Mouse (Mus musculus): ENCODE data around the gene Mthfd1l. TPM values are rescaled to one million over a fixed set of nuclear protein-coding genes. Genes with fewer than 3 reads are reported as not detected.

Gene Mthfd1l
- polyA plus RNA-seq, 1 experiment from 2014 or later, result 14.2 TPM

GRCm38 (mm10) chr10:4125232-4125631 lies 152.3 kb downstream of the Mthfd1l start:
- Histone ChIP-seq H3K4me2 (ENCODE audit: low read depth, low read length) (no peak overlapping the region), H3K36me3 (ENCODE audit: control insufficient read depth, insufficient read depth, low read length) (no peaks in the 10 kb centered on the region), H3K4me1 (replicated peaks; ENCODE audit: control insufficient read depth, insufficient read depth, low read length) (peaks cover 27% of the 10 kb centered on the region), H3K9me3 (ENCODE audit: control insufficient read depth, low read length) (no peaks in the 10 kb centered on the region), H3K27ac (ENCODE audit: low read length) (peak overlapping the region; percentile 67; the same call in 1 of the 2 replicates), H3K9ac (ENCODE audit: low read length) (no peak overlapping the region), H3K27me3 (ENCODE audit: control insufficient read depth, insufficient read depth, low read depth, low read length) (no peaks in the 10 kb centered on the region), H3K4me3 (ENCODE audit: low read length) (no peak overlapping the region)
- no peak for ATAC-seq (ENCODE audit: low read depth)
- 70% methylated on average over 7 of the region's 7 CpGs for WGBS

- Histone ChIP-seq H3K9me3 (ENCODE audit: control insufficient read depth, low read length) (no peaks in the 10 kb centered on the region), H3K4me3 (ENCODE audit: low read length) (no peak overlapping the region), H3K27ac (ENCODE audit: low read length) (peak overlapping the region; percentile 67), H3K9ac (ENCODE audit: low read length) (no peak overlapping the region), H3K27me3 (ENCODE audit: control insufficient read depth, insufficient read depth, low read depth, low read length) (no peaks in the 10 kb centered on the region), H3K4me2 (ENCODE audit: low read depth, low read length) (no peak overlapping the region), H3K36me3 (ENCODE audit: control insufficient read depth, insufficient read depth, low read length) (no peaks in the 10 kb centered on the region), H3K4me1 (replicated peaks; ENCODE audit: control insufficient read depth, insufficient read depth, low read length) (peaks cover 21% of the 10 kb centered on the region)
- ATAC-seq (ENCODE audit: low read depth), result no peak
- 52% methylated on average over 8 of the region's 8 CpGs for WGBS
These were observed 153.6 kb downstream of the Mthfd1l start for GRCm38 (mm10) chr10:4126335-4127012.

- Histone ChIP-seq H3K9ac (ENCODE audit: low read length) (no peak overlapping the region), H3K27ac (ENCODE audit: low read length) (peak overlapping the region; percentile 88), H3K36me3 (ENCODE audit: control insufficient read depth, insufficient read depth, low read length) (no peaks in the 10 kb centered on the region), H3K9me3 (ENCODE audit: control insufficient read depth, low read length) (no peaks in the 10 kb centered on the region), H3K27me3 (ENCODE audit: control insufficient read depth, insufficient read depth, low read depth, low read length) (no peaks in the 10 kb centered on the region), H3K4me2 (ENCODE audit: low read depth, low read length) (no peak overlapping the region), H3K4me3 (ENCODE audit: low read length) (no peak overlapping the region), H3K4me1 (replicated peaks; ENCODE audit: control insufficient read depth, insufficient read depth, low read length) (peaks cover 24% of the 10 kb centered on the region)
- ATAC-seq (ENCODE audit: low read depth), result peak; percentile 47
- WGBS, result 68% methylated on average over 10 of the region's 10 CpGs
These were observed 155.5 kb downstream of the Mthfd1l start for GRCm38 (mm10) chr10:4128411-4128810.

- Histone ChIP-seq H3K4me2 (ENCODE audit: low read depth, low read length) (no peak overlapping the region), H3K36me3 (ENCODE audit: control insufficient read depth, insufficient read depth, low read length) (no peaks in the 10 kb centered on the region), H3K27me3 (ENCODE audit: control insufficient read depth, insufficient read depth, low read depth, low read length) (no peaks in the 10 kb centered on the region), H3K4me3 (ENCODE audit: low read length) (no peak overlapping the region), H3K4me1 (replicated peaks; ENCODE audit: control insufficient read depth, insufficient read depth, low read length) (peaks cover 22% of the 10 kb centered on the region), H3K9me3 (ENCODE audit: control insufficient read depth, low read length) (no peaks in the 10 kb centered on the region), H3K9ac (ENCODE audit: low read length) (no peak overlapping the region), H3K27ac (ENCODE audit: low read length) (peak overlapping the region; percentile 88)
- WGBS, result 44% methylated on average over 4 of the region's 4 CpGs
- ATAC-seq (ENCODE audit: low read depth), result peak; percentile 86
These were observed 156.0 kb downstream of the Mthfd1l start for GRCm38 (mm10) chr10:4128915-4129314.

GRCm38 (mm10) chr10:4129461-4129860 lies 156.5 kb downstream of the Mthfd1l start:
- H3K4me2 ChIP-seq (ENCODE audit: low read depth, low read length), result 0 out of 2 replicates have a peak overlapping the region, but pooled peaks have one; percentile 13
- H3K9me3 ChIP-seq (ENCODE audit: control insufficient read depth, low read length), result no peaks in the 10 kb centered on the region
- no peaks in the 10 kb centered on the region for H3K36me3 ChIP-seq (ENCODE audit: control insufficient read depth, insufficient read depth, low read length)
- ATAC-seq (ENCODE audit: low read depth), result peak; percentile 48
- H3K9ac ChIP-seq (ENCODE audit: low read length), result no peak overlapping the region
- 52% methylated on average over 8 of the region's 8 CpGs for WGBS
- H3K4me1 ChIP-seq (replicated peaks; ENCODE audit: control insufficient read depth, insufficient read depth, low read length), result peaks cover 22% of the 10 kb centered on the region
- no peak overlapping the region for H3K4me3 ChIP-seq (ENCODE audit: low read length)
- H3K27ac ChIP-seq (ENCODE audit: low read length), result peak overlapping the region; percentile 88
- H3K27me3 ChIP-seq (ENCODE audit: control insufficient read depth, insufficient read depth, low read depth, low read length), result no peaks in the 10 kb centered on the region

- Histone ChIP-seq H3K9ac (ENCODE audit: low read length) (no peak overlapping the region), H3K4me2 (ENCODE audit: low read depth, low read length) (no peak overlapping the region), H3K27me3 (ENCODE audit: control insufficient read depth, insufficient read depth, low read depth, low read length) (no peaks in the 10 kb centered on the region), H3K9me3 (ENCODE audit: control insufficient read depth, low read length) (no peaks in the 10 kb centered on the region), H3K36me3 (ENCODE audit: control insufficient read depth, insufficient read depth, low read length) (no peaks in the 10 kb centered on the region), H3K27ac (ENCODE audit: low read length) (peak overlapping the region; percentile 88), H3K4me1 (replicated peaks; ENCODE audit: control insufficient read depth, insufficient read depth, low read length) (peaks cover 20% of the 10 kb centered on the region), H3K4me3 (ENCODE audit: low read length) (no peak overlapping the region)
- 74% methylated on average over 11 of the region's 11 CpGs for WGBS
- ATAC-seq (ENCODE audit: low read depth), result no peak
These were observed 157.2 kb downstream of the Mthfd1l start for GRCm38 (mm10) chr10:4130034-4130607.

GRCm38 (mm10) chr10:4132735-4133134 lies 159.8 kb downstream of the Mthfd1l start:
- H3K27ac ChIP-seq (ENCODE audit: low read length), result no peak overlapping the region
- WGBS, result 36% methylated on average over 7 of the region's 7 CpGs
- H3K9me3 ChIP-seq (ENCODE audit: control insufficient read depth, low read length), result no peaks in the 10 kb centered on the region

GRCm38 (mm10) chr10:4135100-4135764 lies 162.3 kb downstream of the Mthfd1l start:
- Histone ChIP-seq H3K9me3 (ENCODE audit: control insufficient read depth, low read length) (no peaks in the 10 kb centered on the region), H3K4me2 (ENCODE audit: low read depth, low read length) (no peak overlapping the region), H3K4me3 (ENCODE audit: low read length) (no peak overlapping the region), H3K27ac (ENCODE audit: low read length) (no peak overlapping the region), H3K9ac (ENCODE audit: low read length) (no peak overlapping the region), H3K4me1 (replicated peaks; ENCODE audit: control insufficient read depth, insufficient read depth, low read length) (peaks cover 5% of the 10 kb centered on the region; the same call in 1 of the 2 replicates), H3K27me3 (ENCODE audit: control insufficient read depth, insufficient read depth, low read depth, low read length) (no peaks in the 10 kb centered on the region), H3K36me3 (ENCODE audit: control insufficient read depth, insufficient read depth, low read length) (no peaks in the 10 kb centered on the region)
- WGBS, result 91% methylated on average over 5 of the region's 5 CpGs
- ATAC-seq (ENCODE audit: low read depth), result no peak

More at GRCm38 (mm10) chr10:4132735-4133134, 159.8 kb downstream of the Mthfd1l start:
- Histone ChIP-seq H3K9ac (ENCODE audit: low read length) (no peak overlapping the region), H3K4me2 (ENCODE audit: low read depth, low read length) (no peak overlapping the region), H3K4me1 (replicated peaks; ENCODE audit: control insufficient read depth, insufficient read depth, low read length) (peaks cover 11% of the 10 kb centered on the region; the same call in 1 of the 2 replicates), H3K4me3 (ENCODE audit: low read length) (no peak overlapping the region), H3K36me3 (ENCODE audit: control insufficient read depth, insufficient read depth, low read length) (no peaks in the 10 kb centered on the region), H3K27me3 (ENCODE audit: control insufficient read depth, insufficient read depth, low read depth, low read length) (no peaks in the 10 kb centered on the region)
- ATAC-seq (ENCODE audit: low read depth), result no peak

- ATAC-seq (ENCODE audit: low read depth), result no peak
- Histone ChIP-seq H3K4me2 (ENCODE audit: low read depth, low read length) (no peak overlapping the region), H3K4me3 (ENCODE audit: low read length) (no peak overlapping the region), H3K36me3 (ENCODE audit: control insufficient read depth, insufficient read depth, low read length) (no peaks in the 10 kb centered on the region), H3K9me3 (ENCODE audit: control insufficient read depth, low read length) (no peaks in the 10 kb centered on the region), H3K27me3 (ENCODE audit: control insufficient read depth, insufficient read depth, low read depth, low read length) (no peaks in the 10 kb centered on the region), H3K9ac (ENCODE audit: low read length) (no peak overlapping the region), H3K4me1 (replicated peaks; ENCODE audit: control insufficient read depth, insufficient read depth, low read length) (no peaks in the 10 kb centered on the region), H3K27ac (ENCODE audit: low read length) (no peak overlapping the region)
- 86% methylated on average over 3 of the region's 3 CpGs for WGBS
These were observed 166.6 kb downstream of the Mthfd1l start for GRCm38 (mm10) chr10:4139531-4139930.

Data from lung, embryonic 16.5 days (tissue).